Mouse (Mus musculus): ENCODE measurements around the gene Hmga1.

DNA sequence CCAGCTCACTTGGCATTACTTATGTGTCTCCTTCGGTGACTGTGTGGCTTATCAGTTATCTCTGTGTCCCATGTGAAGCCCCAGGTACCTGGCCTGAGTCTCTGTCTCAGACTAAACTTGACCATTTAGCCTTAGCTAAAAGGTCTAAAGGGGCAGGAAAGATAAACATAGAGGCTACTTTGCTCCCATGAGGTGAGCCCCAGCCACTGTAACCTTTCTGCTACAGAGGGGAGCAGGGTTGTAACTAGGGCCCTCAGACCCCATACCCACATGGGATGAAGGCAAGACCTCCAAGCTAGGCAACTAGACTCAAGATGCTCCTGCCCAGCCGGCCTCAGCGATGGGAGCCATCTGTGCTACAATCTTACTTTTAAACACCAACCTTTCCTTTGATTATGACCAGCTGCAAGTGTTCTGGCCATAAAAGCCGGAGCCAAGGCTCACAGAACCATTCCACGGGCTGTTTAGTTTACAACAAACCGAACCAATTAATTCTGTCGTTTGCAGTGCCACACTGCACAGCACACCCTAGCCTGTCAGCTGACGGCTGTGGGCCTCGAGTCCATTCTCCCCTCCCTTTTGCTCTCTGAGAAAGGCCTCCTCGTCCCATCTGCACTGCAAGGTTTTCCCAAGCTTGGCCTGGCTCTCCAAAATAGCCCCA, 18.9 kb downstream of the Hmga1 start:
- TF ChIP-seq CTCF (IDR thresholded peaks at IDR 0.05; ENCODE audit: insufficient read depth, low read depth, low read length) (no peak), POLR2A (IDR thresholded peaks at IDR 0.05; ENCODE audit: insufficient read depth, low read depth, low read length) (no peak)

Measured in olfactory bulb, adult 2 months (tissue).